Mouse (Mus musculus): ENCODE data around the gene Onecut3.

- no peak for TF ChIP-seq CTCF (IDR thresholded peaks at IDR 0.05; ENCODE audit: borderline replicate concordance, insufficient read depth, low read depth, low read length)
- TF ChIP-seq POLR2A (IDR thresholded peaks at IDR 0.05; ENCODE audit: borderline replicate concordance, insufficient read depth, low read length) = no peak
These were observed 44.2 kb downstream of the Onecut3 start, which contains the start of gene Atp8b3 for GRCm38 (mm10) chr10:80538710-80539394.
